Comparison of ENCODE assay signal across 9 mouse cellular contexts in genomic region chrX:59133834-59134165, GRCm38 (mm10).
DNase-seq lines count a peak whose midpoint lies in the region; ATAC-seq lines count a peak whose summit lies in the region.
"Had no signal": no experiment of that assay in that cellular context is flagged by ENCODE, and none has a peak within 500 bp of the region (broad histone marks: within the 10 kb centered on the region; RNA-seq: fewer than 3 reads in every experiment).

No protein-coding gene starts in this region.

- peak overlapping the region; percentile 70 for H3K4me2 ChIP-seq in heart, embryonic 11.5 days
- peak overlapping the region; percentile 78 for H3K4me2 ChIP-seq in intestine, embryonic 15.5 days (replicated peaks)
- peak overlapping the region; percentile 64 for H3K4me2 ChIP-seq in midbrain, embryonic 14.5 days (ENCODE audit: low read length)

- no peaks in the 10 kb centered on the region for H3K4me1 ChIP-seq in heart, embryonic 11.5 days (ENCODE audit: control insufficient read depth, insufficient read depth, low read length)
- no peaks in the 10 kb centered on the region for H3K4me1 ChIP-seq in intestine, embryonic 15.5 days (replicated peaks)
- no peaks in the 10 kb centered on the region for H3K4me1 ChIP-seq in midbrain, embryonic 14.5 days (ENCODE audit: control insufficient read depth, insufficient read depth, low read length)

- WGBS in heart, embryonic 11.5 days (ENCODE audit: insufficient replicate concordance): 16% methylated on average over 20 of the region's 24 CpGs
- 21% methylated on average over 24 of the region's 24 CpGs for WGBS in intestine, embryonic 15.5 days
- 19% methylated on average over 24 of the region's 24 CpGs for WGBS in midbrain, embryonic 14.5 days

- H3K27ac ChIP-seq in heart, embryonic 11.5 days (ENCODE audit: low read depth, low read length): no peak overlapping the region
- H3K27ac ChIP-seq in intestine, embryonic 15.5 days: no peak overlapping the region
- peak overlapping the region; percentile 57 for H3K27ac ChIP-seq in midbrain, embryonic 14.5 days (replicated peaks; ENCODE audit: low read depth, low read length)

- no peak for DNase-seq in heart, adult 9 months (ENCODE audit: low spot score in 2 of 2)
- peak; percentile 5 for DNase-seq in CD4-positive helper T cell, adult 2 months (ENCODE audit: low read depth, low spot score)
- DNase-seq in embryo, embryonic 9.5 days (ENCODE audit: extremely low spot score): peak; percentile 45
- DNase-seq in midbrain, embryonic 14.5 days: no peak
- DNase-seq in layer of hippocampus, adult 11-12 months (ENCODE audit: low spot score): no peak

- peak overlapping the region; percentile 62 for H3K4me3 ChIP-seq in heart, embryonic 11.5 days (ENCODE audit: low read depth, low read length)
- peak overlapping the region; percentile 52 for H3K4me3 ChIP-seq in intestine, embryonic 15.5 days (replicated peaks)
- peak overlapping the region; percentile 47 for H3K4me3 ChIP-seq in midbrain, embryonic 14.5 days (replicated peaks; ENCODE audit: low read depth, low read length)

- no peaks in the 10 kb centered on the region for H3K9me3 ChIP-seq in heart, embryonic 11.5 days (replicated peaks; ENCODE audit: control insufficient read depth, low read length)
- no peaks in the 10 kb centered on the region for H3K9me3 ChIP-seq in intestine, embryonic 15.5 days
- H3K9me3 ChIP-seq in midbrain, embryonic 14.5 days (ENCODE audit: control insufficient read depth, low read length): no peaks in the 10 kb centered on the region

- no peak for ATAC-seq in heart, embryonic 11.5 days (replicated peaks; ENCODE audit: insufficient number of reproducible peaks, low FRiP score, low TSS enrichment)
- no peak for ATAC-seq in intestine, embryonic 15.5 days
- ATAC-seq in midbrain, embryonic 14.5 days (ENCODE audit: low FRiP score, low TSS enrichment): peak; percentile 68; the same call in 1 of the 2 replicates
- ATAC-seq in erythroid progenitor cell, adult 5-6 weeks (replicated peaks; ENCODE audit: low FRiP score, poor library complexity, severe bottlenecking): no peak

- peak overlapping the region; percentile 65 for H3K9ac ChIP-seq in heart, embryonic 11.5 days (ENCODE audit: low read depth, low read length)
- peak overlapping the region; percentile 28; the same call in 1 of the 2 replicates for H3K9ac ChIP-seq in intestine, embryonic 15.5 days
- H3K9ac ChIP-seq in midbrain, embryonic 14.5 days (replicated peaks; ENCODE audit: low read length): peak overlapping the region; percentile 62

- peaks cover 7% of the 10 kb centered on the region; the same call in 1 of the 2 replicates for H3K27me3 ChIP-seq in heart, embryonic 11.5 days (ENCODE audit: control insufficient read depth, insufficient read depth, low read length)
- no peaks in the 10 kb centered on the region; the same call in 1 of the 2 replicates for H3K27me3 ChIP-seq in intestine, embryonic 15.5 days (replicated peaks)
- no peaks in the 10 kb centered on the region for H3K27me3 ChIP-seq in midbrain, embryonic 14.5 days (ENCODE audit: control insufficient read depth, insufficient read depth, low read length)

- no peaks in the 10 kb centered on the region for H3K36me3 ChIP-seq in heart, embryonic 11.5 days (ENCODE audit: control insufficient read depth, insufficient read depth, low read length)
- H3K36me3 ChIP-seq in intestine, embryonic 15.5 days: no peaks in the 10 kb centered on the region
- H3K36me3 ChIP-seq in midbrain, embryonic 14.5 days (ENCODE audit: control insufficient read depth, insufficient read depth, low read length): no peaks in the 10 kb centered on the region
- H3K36me3 ChIP-seq: G1E had no signal

Comparison
In these comparisons a context has a peak if more than half of its experiments do, and no peak if none do; other contexts are left out.
1. DNase-seq: peak in CD4-positive helper T cell, adult 2 months (single experiment) and embryo, embryonic 9.5 days (single experiment); none in heart, adult 9 months (0 of 2), midbrain, embryonic 14.5 days (single experiment) and layer of hippocampus, adult 11-12 months (single experiment).
2. Peak in every context shown above with its lines, with median percentiles within 50 percentile points of each other: H3K4me2 ChIP-seq, H3K4me3 ChIP-seq and H3K9ac ChIP-seq.